Mouse (Mus musculus) CH12.LX (cell line): ENCODE data around the gene Mrpl44. TPM values are rescaled to one million over a fixed set of nuclear protein-coding genes. Genes with fewer than 3 reads are reported as not detected.

Experiments
- DNase-seq: peaks from one replicate; pipeline ENCODE4 v3.0.0-alpha.2; 2013; ENCODE audit errors: extremely low read depth
- H3K27ac ChIP-seq: 2 replicates; pipeline ENCODE4 v1.5.1; 2012; ENCODE audit warnings: low read depth, mild to moderate bottlenecking, control low read depth, moderate library complexity; ENCODE audit not compliant: insufficient read depth
- H3K27me3 ChIP-seq: replicated peaks from 2 replicates; pipeline ENCODE3; 2012; ENCODE audit warnings: inconsistent platforms
- H3K36me3 ChIP-seq, 2 experiments: replicated peaks in 1 of 2; 2 replicates each; pipeline versions ENCODE3 to v1.6.1; 2012; ENCODE audit warnings: inconsistent platforms in 1 of 2, low read length in 1 of 2, mild to moderate bottlenecking in 1 of 2, mixed read lengths in 1 of 2, moderate library complexity in 1 of 2; ENCODE audit not compliant: control insufficient read depth in 1 of 2, insufficient read depth in 1 of 2
- H3K4me1 ChIP-seq, 2 experiments: 2 replicates each; pipeline ENCODE4 v1.6.1; 2012; ENCODE audit warnings: inconsistent platforms in 1 of 2, moderate library complexity in 1 of 2; ENCODE audit not compliant: insufficient read depth in 2 of 2, control insufficient read depth in 1 of 2
- H3K4me2 ChIP-seq: 2 replicates; pipeline ENCODE4 v1.6.1; 2012; ENCODE audit warnings: low read depth, mild to moderate bottlenecking, control low read depth; ENCODE audit not compliant: poor library complexity, insufficient read depth, severe bottlenecking
- H3K4me3 ChIP-seq, 3 experiments: fragments of 150-350 bp in 1 of 3; sonication (generic) in 1 of 3; replicated peaks in 1 of 3; 2 replicates each; pipeline versions ENCODE3 to v1.5.1; 2011 to 2012; ENCODE audit warnings: low read depth in 2 of 3, low read length in 2 of 3, mild to moderate bottlenecking in 2 of 3, moderate library complexity in 2 of 3, control low read depth in 1 of 3, improper control_type of control experiment in 1 of 3, inconsistent platforms in 1 of 3, mixed read lengths in 1 of 3; ENCODE audit not compliant: poor library complexity in 1 of 3
- H3K79me2 ChIP-seq: replicated peaks from 2 replicates; pipeline ENCODE4 v1.6.1; 2012; ENCODE audit warnings: mild to moderate bottlenecking, moderate library complexity; ENCODE audit not compliant: control insufficient read depth, poor library complexity, insufficient read depth, severe bottlenecking; ENCODE audit errors: extremely low read depth
- H3K9ac ChIP-seq: 2 replicates; pipeline ENCODE4 v1.6.1; 2012; ENCODE audit warnings: low read depth, mild to moderate bottlenecking, control low read depth, moderate library complexity; ENCODE audit not compliant: insufficient read depth
- H3K9me3 ChIP-seq: replicated peaks from 2 replicates; pipeline ENCODE3; 2012; ENCODE audit warnings: low read length, inconsistent platforms, mixed read lengths
- CTCF ChIP-seq, 2 experiments: IDR thresholded peaks in 1 of 2; conservative IDR thresholded peaks in 1 of 2; 2 replicates each; pipeline ENCODE4 v1.5.1; 2011 to 2012; ENCODE audit warnings: low read depth in 2 of 2, low read length in 2 of 2, improper control_type of control experiment in 1 of 2, inconsistent platforms in 1 of 2, mild to moderate bottlenecking in 1 of 2, moderate library complexity in 1 of 2
- E2F4 ChIP-seq: IDR thresholded peaks from 2 replicates; pipeline ENCODE4 v1.6.1; 2011; ENCODE audit warnings: low read depth, low read length, improper control_type of control experiment; ENCODE audit not compliant: insufficient replicate concordance
- ELF1 ChIP-seq: IDR thresholded peaks from 2 replicates; pipeline ENCODE4 v1.6.1; 2014; ENCODE audit warnings: low read depth, mild to moderate bottlenecking, inconsistent platforms, low read length, improper control_type of control experiment
- ETS1 ChIP-seq: conservative IDR thresholded peaks from 2 replicates; pipeline ENCODE4 v1.6.1; 2012; ENCODE audit warnings: low read depth, mild to moderate bottlenecking, inconsistent platforms, low read length, improper control_type of control experiment, moderate library complexity
- GABPA ChIP-seq: IDR thresholded peaks from 2 replicates; pipeline ENCODE4 v1.6.1; 2012; ENCODE audit warnings: low read depth, low read length, improper control_type of control experiment, inconsistent platforms; ENCODE audit not compliant: insufficient replicate concordance
- HCFC1 ChIP-seq: IDR thresholded peaks from 2 replicates; pipeline ENCODE4 v1.6.1; 2012; ENCODE audit warnings: low read depth, mild to moderate bottlenecking, inconsistent platforms, low read length, improper control_type of control experiment
- IRF4 ChIP-seq: IDR thresholded peaks from 2 replicates; pipeline ENCODE4 v1.6.1; 2014; ENCODE audit warnings: low read depth, mild to moderate bottlenecking, inconsistent platforms, low read length, improper control_type of control experiment
- NELFE ChIP-seq: IDR thresholded peaks from 2 replicates; pipeline ENCODE4 v1.6.1; 2011; ENCODE audit warnings: low read depth, low read length, improper control_type of control experiment
- RAD21 ChIP-seq: IDR thresholded peaks from 2 replicates; pipeline ENCODE4 v1.6.1; 2011; ENCODE audit warnings: low read depth, mild to moderate bottlenecking, low read length, improper control_type of control experiment, moderate library complexity
- RCOR1 ChIP-seq: conservative IDR thresholded peaks from 2 replicates; pipeline ENCODE4 v1.6.1; 2012; ENCODE audit warnings: low read depth, mild to moderate bottlenecking, inconsistent platforms, low read length, improper control_type of control experiment
- SMC3 ChIP-seq: IDR thresholded peaks from 2 replicates; pipeline ENCODE4 v1.6.1; 2011; ENCODE audit warnings: low read depth, low read length, improper control_type of control experiment
- TBP ChIP-seq: conservative IDR thresholded peaks from 2 replicates; pipeline ENCODE4 v1.6.1; 2011; ENCODE audit warnings: low read depth, low read length, improper control_type of control experiment
- TCF12 ChIP-seq: IDR thresholded peaks from 2 replicates; pipeline ENCODE4 v1.6.1; 2014; ENCODE audit warnings: low read depth, mild to moderate bottlenecking, inconsistent platforms, low read length, improper control_type of control experiment
- USF1 ChIP-seq: IDR thresholded peaks from 2 replicates; pipeline ENCODE4 v1.6.1; 2014; ENCODE audit warnings: low read depth, mild to moderate bottlenecking, inconsistent platforms, low read length, improper control_type of control experiment
- ZMIZ1 ChIP-seq: IDR thresholded peaks from 2 replicates; pipeline ENCODE4 v1.6.1; 2012; ENCODE audit warnings: low read depth, mild to moderate bottlenecking, inconsistent platforms, low read length, improper control_type of control experiment
- dilution Hi-C: fragments of 300-500 bp; cut with MboI; formaldehyde crosslinking; loops from 2 replicates; pipeline ENCODE4 v1.14.3; 2020; ENCODE audit warnings: low sequenced_read_pairs; ENCODE audit not compliant: extremely low pct_unique_long_range_greater_than_20kb, extremely low pct_ligation_motif_present
- in situ Hi-C: fragments of 300-500 bp; cut with MboI; formaldehyde crosslinking; loops from 3 replicates; pipeline ENCODE4 v1.14.3; 2019; ENCODE audit warnings: low sequenced_read_pairs, low pct_ligation_motif_present, low pct_unique_long_range_greater_than_20kb, mixed read lengths
- polyA plus RNA-seq: library from polyadenylated mRNA; unstranded; fragments of >175 nt; gene quantifications from 2 replicates; pipeline ENCODE4 v1.2.1, GENCODE M21; 2012; ENCODE audit warnings: low read depth; ENCODE audit not compliant: insufficient read length
- total RNA-seq, 2 experiments: library from RNA; depleted of rRNA; stranded (reverse); fragments of 300-350 nt in 1 of 2; fragments of >200 nt in 1 of 2; gene quantifications; 2 replicates each; pipeline ENCODE4 v1.2.3; 2012 to 2014

Gene Mrpl44
- total and polyA plus RNA-seq, 3 experiments = 63.7 to 129 (median 84.3) TPM

DNA sequence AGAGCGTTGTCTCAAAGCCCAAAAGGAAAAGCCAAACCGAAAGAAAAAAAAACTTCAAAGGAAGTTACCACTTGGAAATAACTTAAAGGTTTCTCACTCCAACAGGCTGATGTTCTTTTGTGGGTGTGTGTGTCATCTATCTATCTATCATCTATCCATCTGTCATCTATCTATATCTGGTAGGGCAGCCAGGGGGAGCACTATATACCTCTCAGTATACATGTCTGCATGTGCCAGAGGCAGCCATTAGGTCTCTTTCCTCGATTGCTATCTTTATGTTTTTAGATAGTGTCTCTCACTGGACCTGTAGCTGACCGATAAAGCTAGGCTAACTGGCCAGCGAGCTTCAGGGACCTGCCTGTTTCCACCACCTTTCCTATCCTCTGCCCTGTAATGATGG lies 41.0 kb upstream of the Mrpl44 start:
- DNase-seq = no peak
- Histone ChIP-seq H3K4me2 (no peak overlapping the region), H3K4me3 (no peak overlapping the region), H3K27me3 (no peaks in the 10 kb centered on the region)
- dilution Hi-C loops = no loop called here
- TF ChIP-seq RAD21 (peak; percentile 31), SMC3 (peak; percentile 53), E2F4 (no peak), CTCF (conservative IDR thresholded peaks at IDR 0.05 in 1 of 2, IDR thresholded peaks at IDR 0.05 in 1 of 2; ENCODE audit: low read depth in 2 of 2, low read length in 2 of 2) (peak in 1 of 2 experiments; percentile 46; a peak in 2 of 4 replicates), RCOR1 (no peak)
- TF ChIP-seq, all 38 proteins: peak for 3
- peaks cover 39 to 83% of the 10 kb centered on the region in 2 experiments for H3K36me3 ChIP-seq
- H3K4me1 ChIP-seq = peaks cover 0 to 6% of the 10 kb centered on the region in 2 experiments; a peak in 1 of 4 replicates
- no peaks in the 10 kb centered on the region for H3K9me3 ChIP-seq
- H3K27ac ChIP-seq = no peak overlapping the region
- no peaks in the 10 kb centered on the region for H3K79me2 ChIP-seq
- in situ Hi-C loops = no loop called here
- no peak overlapping the region for H3K9ac ChIP-seq

GRCm38 (mm10) chr1:79736408-79736807 lies 39.4 kb upstream of the Mrpl44 start:
- dilution Hi-C loops = no loop called here
- Histone ChIP-seq H3K27me3 (no peaks in the 10 kb centered on the region), H3K27ac (no peak overlapping the region), H3K9me3 (no peaks in the 10 kb centered on the region), H3K79me2 (no peaks in the 10 kb centered on the region), H3K4me1 (peaks cover 0 to 10% of the 10 kb centered on the region in 2 experiments; a peak in 1 of 4 replicates), H3K4me2 (no peak overlapping the region), H3K9ac (no peak overlapping the region)
- no peak for DNase-seq
- no peak for TF ChIP-seq NELFE
- TF ChIP-seq USF1 = no peak
- no peak for TF ChIP-seq GABPA
- no peak for TF ChIP-seq ETS1
- TF ChIP-seq ZMIZ1 = no peak
- no peak for TF ChIP-seq TBP
- no peak for TF ChIP-seq IRF4
- TF ChIP-seq ELF1 = no peak
- no peak for TF ChIP-seq RCOR1
- no peak for TF ChIP-seq RAD21
- no peak for TF ChIP-seq HCFC1
- TF ChIP-seq TCF12 = no peak
- TF ChIP-seq, all 38 proteins: peak for 0
- H3K4me3 ChIP-seq = no peak overlapping the region
- H3K36me3 ChIP-seq = peaks cover 30 to 83% of the 10 kb centered on the region in 2 experiments
- in situ Hi-C loops = no loop called here
